Mouse (Mus musculus) forebrain, embryonic 16.5 days (tissue): ENCODE measurements around the gene Nle1. TPM values are rescaled to one million over a fixed set of nuclear protein-coding genes. Genes with fewer than 3 reads are reported as not detected.
"Not testable (repeated sequence)": the region's sequence is repeated elsewhere in the genome, so short reads cannot be mapped to it uniquely, and the experiment has no call there.

Experiments
- ATAC-seq: fragments of 200-750 bp; cut with Nextera tagmentation; 2 replicates; pipeline ENCODE4 v1.8.0; 2017; ENCODE audit warnings: mild to moderate bottlenecking, moderate library complexity
- H3K27ac ChIP-seq: fragments of 300-500 bp; sonication (generic); 2 replicates; pipeline ENCODE4 v1.5.1; 2014; ENCODE audit warnings: low read length, control low read depth
- H3K27me3 ChIP-seq: fragments of 300-500 bp; sonication (generic); replicated peaks from 2 replicates; pipeline ENCODE4 v1.6.1; 2014; ENCODE audit warnings: low read length; ENCODE audit not compliant: control insufficient read depth, insufficient read depth
- H3K36me3 ChIP-seq: fragments of 300-500 bp; sonication (generic); 2 replicates; pipeline ENCODE4 v1.6.1; 2014; ENCODE audit not compliant: control insufficient read depth, insufficient read depth
- H3K4me1 ChIP-seq: fragments of 300-500 bp; sonication (generic); replicated peaks from 2 replicates; pipeline ENCODE4 v1.6.1; 2014; ENCODE audit warnings: low read length; ENCODE audit not compliant: control insufficient read depth, insufficient read depth
- H3K4me2 ChIP-seq: fragments of 300-500 bp; sonication (generic); 2 replicates; pipeline ENCODE4 v1.6.1; 2014; ENCODE audit warnings: mild to moderate bottlenecking, low read length, control low read depth
- H3K4me3 ChIP-seq: fragments of 300-500 bp; sonication (generic); replicated peaks from 2 replicates; pipeline ENCODE4 v1.5.1; 2014; ENCODE audit warnings: mild to moderate bottlenecking, low read length, control low read depth
- H3K9ac ChIP-seq: fragments of 300-500 bp; sonication (generic); replicated peaks from 2 replicates; pipeline ENCODE4 v1.6.1; 2014; ENCODE audit warnings: low read depth, low read length, control low read depth
- H3K9me3 ChIP-seq: fragments of 300-500 bp; sonication (generic); 2 replicates; pipeline ENCODE4 v1.6.1; 2016; ENCODE audit warnings: low read length; ENCODE audit not compliant: control insufficient read depth
- WGBS: fragments of 180-500 bp; shearing (Covaris S2); extraction: QIAGEN DNeasy Blood & Tissue Kit; methylation state at CpG from one replicate; pipeline ENCODE4 v1.1.7; 2014; 5-methylcytosine and 5-hydroxymethylcytosine counted together
- polyA plus RNA-seq: library from polyadenylated mRNA; unstranded; fragments of >200 nt; fragmentation: Nextera tagmentation; extraction: Ambion mirVana; gene quantifications from 2 replicates; pipeline ENCODE4 v1.2.1, GENCODE M21; 2015

Nle1 gene
- polyA plus RNA-seq, 1 experiment from 2014 or later = 39.7 TPM

GRCm38 (mm10) chr11:82945636-82946035, 37.4 kb upstream of the Nle1 start:
- Histone ChIP-seq H3K27me3 (peaks cover 7% of the 10 kb centered on the region), H3K4me1 (no peaks in the 10 kb centered on the region), H3K9me3 (no peaks in the 10 kb centered on the region), H3K27ac (no peak overlapping the region), H3K9ac (no peak overlapping the region), H3K4me3 (no peak overlapping the region), H3K4me2 (no peak overlapping the region), H3K36me3 (no peaks in the 10 kb centered on the region)
- no peak for ATAC-seq
- 67% methylated on average over 2 of the region's 2 CpGs for WGBS

GRCm38 (mm10) chr11:82943336-82943735, 35.1 kb upstream of the Nle1 start:
- H3K27ac ChIP-seq = no peak overlapping the region
- H3K4me2 ChIP-seq = no peak overlapping the region
- H3K9ac ChIP-seq = no peak overlapping the region
- no peaks in the 10 kb centered on the region for H3K9me3 ChIP-seq
- no peak for ATAC-seq
- no peak overlapping the region for H3K4me3 ChIP-seq
- H3K27me3 ChIP-seq = no peaks in the 10 kb centered on the region; the same call in 1 of the 2 replicates
- 85% methylated on average over 6 of the region's 6 CpGs for WGBS
- no peaks in the 10 kb centered on the region for H3K36me3 ChIP-seq
- no peaks in the 10 kb centered on the region for H3K4me1 ChIP-seq

GRCm38 (mm10) chr11:82933186-82933585, 25.0 kb upstream of the Nle1 start:
- Histone ChIP-seq H3K27me3 (peaks cover 40% of the 10 kb centered on the region), H3K36me3 (no peaks in the 10 kb centered on the region)
- under 1% methylated on average over 29 of the region's 29 CpGs for WGBS

GRCm38 (mm10) chr11:82931671-82932450, 23.6 kb upstream of the Nle1 start:
- not testable (repeated sequence) for H3K9me3 ChIP-seq, H3K36me3 ChIP-seq, ATAC-seq, H3K27ac ChIP-seq
- peak overlapping the region; percentile 47 for H3K4me3 ChIP-seq
- peak overlapping the region; percentile 39 for H3K9ac ChIP-seq
- H3K4me1 ChIP-seq = peaks cover 17% of the 10 kb centered on the region
- H3K4me2 ChIP-seq = peak overlapping the region; percentile 92
- H3K27me3 ChIP-seq = peaks cover 40% of the 10 kb centered on the region
- 1% methylated on average over 101 of the region's 119 CpGs for WGBS

More at GRCm38 (mm10) chr11:82933186-82933585, 25.0 kb upstream of the Nle1 start:
- Histone ChIP-seq H3K9me3 (no peaks in the 10 kb centered on the region), H3K4me2 (peak overlapping the region; percentile 92), H3K9ac (no peak overlapping the region; the same call in 1 of the 2 replicates), H3K4me3 (peak overlapping the region; percentile 47), H3K27ac (no peak overlapping the region), H3K4me1 (peaks cover 17% of the 10 kb centered on the region)
- ATAC-seq = no peak

GRCm38 (mm10) chr11:82931161-82931560, 22.9 kb upstream of the Nle1 start:
- WGBS = under 1% methylated on average over 28 of the region's 63 CpGs
- not testable (repeated sequence) for H3K27ac ChIP-seq, ATAC-seq, H3K36me3 ChIP-seq, H3K9me3 ChIP-seq
- Histone ChIP-seq H3K4me1 (peaks cover 17% of the 10 kb centered on the region), H3K9ac (peak overlapping the region; percentile 39), H3K4me2 (peak overlapping the region; percentile 92), H3K4me3 (peak overlapping the region; percentile 47), H3K27me3 (peaks cover 38% of the 10 kb centered on the region)

GRCm38 (mm10) chr11:82930391-82930955, 22.3 kb upstream of the Nle1 start:
- not testable (repeated sequence) for H3K9ac ChIP-seq
- peak overlapping the region; percentile 92 for H3K4me2 ChIP-seq

GRCm38 (mm10) chr11:82929633-82929950, 21.4 kb upstream of the Nle1 start:
- WGBS = 48% methylated on average over 3 of the region's 3 CpGs
- Histone ChIP-seq H3K4me2 (no peak overlapping the region), H3K9me3 (no peaks in the 10 kb centered on the region), H3K9ac (no peak overlapping the region), H3K27ac (no peak overlapping the region), H3K36me3 (no peaks in the 10 kb centered on the region), H3K27me3 (peaks cover 30% of the 10 kb centered on the region), H3K4me1 (peaks cover 17% of the 10 kb centered on the region), H3K4me3 (no peak overlapping the region)
- no peak for ATAC-seq

More at GRCm38 (mm10) chr11:82930391-82930955, 22.3 kb upstream of the Nle1 start:
- H3K9me3 ChIP-seq, H3K36me3 ChIP-seq, H3K27ac ChIP-seq, ATAC-seq: not testable (repeated sequence)
- H3K4me1 ChIP-seq = peaks cover 17% of the 10 kb centered on the region
- H3K27me3 ChIP-seq = peaks cover 35% of the 10 kb centered on the region
- WGBS = 1% methylated on average over 80 of the region's 85 CpGs
- H3K4me3 ChIP-seq = peak overlapping the region; percentile 47

- Histone ChIP-seq H3K36me3 (no peaks in the 10 kb centered on the region), H3K27ac (no peak overlapping the region), H3K27me3 (peaks cover 25% of the 10 kb centered on the region), H3K9me3 (no peaks in the 10 kb centered on the region), H3K4me3 (no peak overlapping the region), H3K4me1 (peaks cover 17% of the 10 kb centered on the region), H3K4me2 (no peak overlapping the region), H3K9ac (no peak overlapping the region)
- ATAC-seq = no peak
- 25% methylated on average over 20 of the region's 20 CpGs for WGBS
Measured at GRCm38 (mm10) chr11:82928897-82929632, 20.9 kb upstream of the Nle1 start.

GRCm38 (mm10) chr11:82923910-82924309, 15.7 kb upstream of the Nle1 start:
- H3K9ac ChIP-seq, H3K4me2 ChIP-seq, H3K9me3 ChIP-seq, H3K27me3 ChIP-seq, H3K4me3 ChIP-seq, H3K4me1 ChIP-seq, H3K27ac ChIP-seq, ATAC-seq, H3K36me3 ChIP-seq: not testable (repeated sequence)
- WGBS = 89% methylated on average over 6 of the region's 6 CpGs
